Mouse (Mus musculus): ENCODE measurements around the gene Trappc2l. TPM values are rescaled to one million over a fixed set of nuclear protein-coding genes. Genes with fewer than 3 reads are reported as not detected.
A peak's percentile ranks its signal among the peaks of the same experiment; 100 is the strongest.

Gene Trappc2l
- polyA plus RNA-seq, 1 experiment from 2014 or later: 45.8 TPM

DNA sequence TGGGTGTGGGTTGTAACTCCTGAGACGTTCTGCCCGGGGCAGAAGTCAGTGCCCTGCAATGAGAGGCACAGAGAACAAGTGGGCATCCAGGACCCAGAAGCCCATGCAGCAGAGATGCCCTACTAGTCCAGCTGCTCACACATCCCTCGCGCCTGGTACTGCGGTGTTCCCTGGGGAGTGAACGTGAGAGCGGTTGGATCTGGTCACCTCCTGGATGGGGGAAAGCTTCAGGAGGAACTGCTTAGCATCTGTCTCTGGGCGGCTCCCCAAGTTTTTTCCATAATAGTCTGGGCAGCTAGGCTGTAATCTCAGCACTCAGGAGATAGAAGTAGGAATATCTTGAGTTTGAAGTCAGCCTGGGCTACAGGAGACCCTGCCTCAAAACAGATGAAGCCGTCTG, 26.5 kb upstream of the Trappc2l start:
- WGBS: 69% methylated on average over 9 of the region's 9 CpGs
- H3K27me3 ChIP-seq (replicated peaks): no peaks in the 10 kb centered on the region
- H3K36me3 ChIP-seq: no peaks in the 10 kb centered on the region
- H3K4me1 ChIP-seq (replicated peaks): peaks cover 9% of the 10 kb centered on the region
- H3K9ac ChIP-seq: no peak overlapping the region
- H3K27ac ChIP-seq (ENCODE audit: poor library complexity, severe bottlenecking): no peak overlapping the region
- no peak for ATAC-seq (ENCODE audit: insufficient number of reproducible peaks, low FRiP score)
- H3K4me3 ChIP-seq: no peak overlapping the region
- no peak overlapping the region for H3K4me2 ChIP-seq
- no peaks in the 10 kb centered on the region for H3K9me3 ChIP-seq (replicated peaks)

DNA sequence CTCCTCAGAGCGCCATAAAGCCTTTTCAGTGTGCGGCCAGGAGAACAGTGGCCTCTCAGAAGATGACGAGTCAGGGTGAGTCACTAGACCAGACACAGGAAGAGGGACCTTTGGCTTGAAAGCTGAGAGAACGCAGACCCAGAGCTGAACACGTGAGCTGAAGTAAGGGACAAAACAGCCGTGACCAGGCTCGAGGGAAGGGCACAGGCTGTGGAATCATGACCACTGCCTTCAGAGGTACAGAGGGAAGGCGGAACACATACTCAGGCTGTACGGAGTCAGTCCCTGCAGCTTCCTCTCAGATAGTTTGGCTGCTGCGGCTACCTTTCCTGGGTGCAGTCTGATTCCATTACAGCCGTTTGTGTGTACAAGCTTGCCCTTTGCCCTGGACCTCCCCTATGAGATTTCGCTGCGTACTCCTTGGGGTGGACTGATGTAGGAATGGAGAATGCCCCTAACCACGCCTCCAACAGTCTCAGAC, 26.0 kb upstream of the Trappc2l start:
- no peak overlapping the region for H3K27ac ChIP-seq (ENCODE audit: poor library complexity, severe bottlenecking)
- 55% methylated on average over 14 of the region's 14 CpGs for WGBS
- H3K4me2 ChIP-seq: no peak overlapping the region
- no peak overlapping the region for H3K4me3 ChIP-seq
- H3K9me3 ChIP-seq (replicated peaks): no peaks in the 10 kb centered on the region
- ATAC-seq (ENCODE audit: insufficient number of reproducible peaks, low FRiP score): peak; percentile 20; the same call in 1 of the 2 replicates
- H3K4me1 ChIP-seq (replicated peaks): peaks cover 9% of the 10 kb centered on the region
- no peak overlapping the region; the same call in 1 of the 2 replicates for H3K9ac ChIP-seq
- no peaks in the 10 kb centered on the region for H3K36me3 ChIP-seq
- H3K27me3 ChIP-seq (replicated peaks): no peaks in the 10 kb centered on the region

DNA sequence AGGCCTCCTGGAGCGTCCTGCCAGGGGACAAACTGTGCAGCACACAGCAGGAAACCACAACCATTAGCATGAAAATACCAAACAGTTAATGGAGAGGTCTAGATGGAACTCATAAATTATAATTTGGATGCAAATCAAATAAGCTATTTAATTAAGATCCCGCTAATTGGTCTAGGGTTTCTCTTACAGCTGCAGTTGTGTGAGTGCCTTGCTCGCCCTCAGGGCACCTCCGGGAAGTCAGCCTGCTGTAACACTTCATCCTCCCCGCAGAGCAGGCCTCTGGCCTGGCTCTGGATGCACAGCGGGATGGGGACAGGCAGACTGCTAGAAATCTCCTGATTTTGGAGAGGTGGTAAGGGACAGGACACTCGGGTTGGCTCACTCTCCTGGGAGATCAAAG, 25.3 kb upstream of the Trappc2l start:
- peaks cover 9% of the 10 kb centered on the region for H3K4me1 ChIP-seq (replicated peaks)
- H3K4me2 ChIP-seq: no peak overlapping the region
- WGBS: 72% methylated on average over 7 of the region's 7 CpGs

DNA sequence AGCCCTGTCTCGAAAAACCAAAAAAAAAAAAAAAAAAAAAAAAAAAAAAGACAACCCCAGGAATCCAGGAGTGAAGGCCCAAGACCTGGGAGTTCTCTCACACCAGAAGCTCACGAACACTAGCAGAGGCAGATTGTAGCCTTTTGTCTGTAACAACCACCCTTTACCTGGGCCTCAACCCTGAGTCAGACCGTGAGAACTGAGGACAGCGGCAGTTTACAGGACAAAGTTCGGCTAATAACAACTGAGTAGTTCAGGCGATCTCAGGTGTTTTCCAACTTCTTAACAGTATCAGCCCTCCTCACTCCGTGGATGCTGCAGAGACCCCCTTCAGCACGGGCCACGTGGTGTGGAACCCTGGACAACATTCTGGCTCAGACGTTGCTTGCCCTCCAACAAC, 24.7 kb upstream of the Trappc2l start:
- H3K9me3 ChIP-seq (replicated peaks): no peaks in the 10 kb centered on the region
- H3K27me3 ChIP-seq (replicated peaks): no peaks in the 10 kb centered on the region
- WGBS: 80% methylated on average over 10 of the region's 10 CpGs
- H3K4me3 ChIP-seq: no peak overlapping the region
- ATAC-seq (ENCODE audit: insufficient number of reproducible peaks, low FRiP score): no peak
- no peak overlapping the region for H3K27ac ChIP-seq (ENCODE audit: poor library complexity, severe bottlenecking)
- no peak overlapping the region for H3K4me2 ChIP-seq
- no peak overlapping the region for H3K9ac ChIP-seq
- peaks cover 9% of the 10 kb centered on the region for H3K4me1 ChIP-seq (replicated peaks)
- no peaks in the 10 kb centered on the region for H3K36me3 ChIP-seq

More for the DNA sequence above, 25.3 kb upstream of the Trappc2l start:
- no peak overlapping the region for H3K9ac ChIP-seq
- H3K27me3 ChIP-seq (replicated peaks): no peaks in the 10 kb centered on the region
- H3K27ac ChIP-seq (ENCODE audit: poor library complexity, severe bottlenecking): no peak overlapping the region
- H3K9me3 ChIP-seq (replicated peaks): no peaks in the 10 kb centered on the region
- no peak for ATAC-seq (ENCODE audit: insufficient number of reproducible peaks, low FRiP score)
- no peak overlapping the region for H3K4me3 ChIP-seq
- H3K36me3 ChIP-seq: no peaks in the 10 kb centered on the region

- H3K9me3 ChIP-seq (replicated peaks): no peaks in the 10 kb centered on the region
- H3K27ac ChIP-seq (ENCODE audit: poor library complexity, severe bottlenecking): no peak overlapping the region
- no peak overlapping the region for H3K4me3 ChIP-seq
- ATAC-seq (ENCODE audit: insufficient number of reproducible peaks, low FRiP score): no peak
- no peak overlapping the region for H3K9ac ChIP-seq
- no peak overlapping the region for H3K4me2 ChIP-seq
- H3K36me3 ChIP-seq: no peaks in the 10 kb centered on the region
- WGBS: 43% methylated on average over 12 of the region's 12 CpGs
- H3K27me3 ChIP-seq (replicated peaks): no peaks in the 10 kb centered on the region
- H3K4me1 ChIP-seq (replicated peaks): peaks cover 11% of the 10 kb centered on the region
Observed at GRCm38 (mm10) chr8:122593240-122593639, 18.2 kb upstream of the Trappc2l start.

DNA sequence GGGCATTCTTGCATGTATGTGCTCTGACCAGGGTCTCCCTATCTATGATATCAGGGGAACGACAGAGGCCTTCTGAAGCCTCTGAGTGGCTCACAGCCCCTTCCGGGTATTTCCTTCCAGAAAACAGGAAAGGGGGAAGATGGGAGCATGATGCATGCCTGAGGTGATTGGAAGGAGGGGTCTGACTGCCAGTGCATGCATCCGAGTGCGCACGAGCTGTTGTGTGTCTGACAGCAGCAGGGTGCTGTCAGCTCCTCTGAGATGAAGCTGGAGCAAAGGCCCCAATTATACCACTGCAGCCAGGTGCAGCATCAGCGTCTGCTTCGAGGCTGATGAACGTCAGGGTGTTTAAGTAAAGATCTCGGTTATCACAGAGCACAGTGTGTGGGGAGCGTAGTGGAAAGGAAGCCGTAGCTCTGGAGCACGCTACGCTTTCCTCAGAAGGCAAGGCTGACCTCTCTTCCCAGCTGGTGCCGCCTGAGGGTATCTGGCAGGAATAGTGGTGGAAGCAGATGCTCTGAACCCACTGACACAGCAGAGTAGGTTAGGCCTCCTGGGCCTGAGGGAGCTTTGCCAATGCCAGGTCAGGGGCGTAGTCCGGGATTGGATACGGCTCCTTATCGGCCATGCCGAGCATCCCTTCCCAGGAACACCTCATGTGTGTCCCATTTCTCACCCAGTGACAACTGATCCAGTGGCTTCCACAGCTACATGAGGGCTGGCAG, 17.5 kb upstream of the Trappc2l start:
- ATAC-seq (ENCODE audit: insufficient number of reproducible peaks, low FRiP score): no peak
- 62% methylated on average over 19 of the region's 19 CpGs for WGBS
- no peak overlapping the region for H3K4me2 ChIP-seq
- H3K36me3 ChIP-seq: peaks cover 7% of the 10 kb centered on the region; the same call in 1 of the 2 replicates
- H3K4me3 ChIP-seq: no peak overlapping the region
- no peaks in the 10 kb centered on the region for H3K27me3 ChIP-seq (replicated peaks)
- no peaks in the 10 kb centered on the region for H3K9me3 ChIP-seq (replicated peaks)
- no peak overlapping the region for H3K27ac ChIP-seq (ENCODE audit: poor library complexity, severe bottlenecking)
- peaks cover 11% of the 10 kb centered on the region for H3K4me1 ChIP-seq (replicated peaks)
- H3K9ac ChIP-seq: no peak overlapping the region

DNA sequence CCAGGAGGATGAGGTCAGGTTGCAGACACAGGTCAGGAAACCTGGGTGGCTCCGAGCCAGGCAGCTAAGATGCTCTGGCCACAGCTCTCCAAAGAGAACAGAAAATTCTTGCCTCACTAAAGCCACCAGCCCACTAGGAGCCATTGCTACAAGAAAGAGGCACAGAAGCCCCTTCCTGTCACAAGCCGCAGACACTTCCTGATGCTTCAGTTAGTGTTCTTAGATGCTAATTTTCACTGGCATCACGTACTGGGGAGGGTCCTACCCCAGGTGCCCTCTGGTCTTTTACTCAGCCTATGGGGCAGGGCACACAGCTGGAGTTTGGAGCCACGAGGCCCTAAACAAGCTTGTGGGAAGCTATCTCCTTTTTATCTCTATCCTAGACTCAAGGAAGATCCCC, 15.4 kb upstream of the Trappc2l start:
- Histone ChIP-seq H3K27ac (ENCODE audit: poor library complexity, severe bottlenecking) (no peak overlapping the region), H3K4me2 (no peak overlapping the region), H3K36me3 (peaks cover 19% of the 10 kb centered on the region), H3K4me3 (no peak overlapping the region), H3K9ac (no peak overlapping the region), H3K27me3 (replicated peaks) (no peaks in the 10 kb centered on the region), H3K9me3 (replicated peaks) (no peaks in the 10 kb centered on the region), H3K4me1 (replicated peaks) (peaks cover 11% of the 10 kb centered on the region)
- ATAC-seq (ENCODE audit: insufficient number of reproducible peaks, low FRiP score): no peak
- 50% methylated on average over 4 of the region's 4 CpGs for WGBS

DNA sequence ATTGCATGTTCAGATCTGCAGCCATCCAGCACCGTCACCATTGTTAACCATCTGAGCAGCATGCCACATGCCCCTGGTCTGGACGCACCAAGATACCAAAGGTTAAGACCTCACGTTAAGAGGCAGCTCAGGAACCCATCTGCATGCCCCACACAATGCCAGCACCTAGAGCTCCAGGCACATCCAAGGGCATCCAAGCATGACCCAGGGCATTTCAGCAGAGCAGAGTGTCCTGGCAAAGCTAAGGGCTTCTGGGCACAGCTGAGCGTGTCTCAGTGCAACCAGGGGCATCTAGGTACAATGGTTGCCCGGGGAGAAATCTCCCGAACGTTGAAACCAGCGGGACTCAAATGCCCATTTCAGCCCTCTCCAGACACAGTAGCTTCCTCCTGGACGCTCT, 10.8 kb upstream of the Trappc2l start:
- H3K9ac ChIP-seq: no peak overlapping the region
- H3K4me3 ChIP-seq: no peak overlapping the region
- WGBS: 91% methylated on average over 9 of the region's 9 CpGs
- H3K27ac ChIP-seq (ENCODE audit: poor library complexity, severe bottlenecking): no peak overlapping the region
- no peak for ATAC-seq (ENCODE audit: insufficient number of reproducible peaks, low FRiP score)
- peaks cover 23% of the 10 kb centered on the region for H3K36me3 ChIP-seq
- H3K9me3 ChIP-seq (replicated peaks): no peaks in the 10 kb centered on the region
- H3K27me3 ChIP-seq (replicated peaks): no peaks in the 10 kb centered on the region
- H3K4me1 ChIP-seq (replicated peaks): peaks cover 10% of the 10 kb centered on the region; the same call in 1 of the 2 replicates
- H3K4me2 ChIP-seq: no peak overlapping the region

DNA sequence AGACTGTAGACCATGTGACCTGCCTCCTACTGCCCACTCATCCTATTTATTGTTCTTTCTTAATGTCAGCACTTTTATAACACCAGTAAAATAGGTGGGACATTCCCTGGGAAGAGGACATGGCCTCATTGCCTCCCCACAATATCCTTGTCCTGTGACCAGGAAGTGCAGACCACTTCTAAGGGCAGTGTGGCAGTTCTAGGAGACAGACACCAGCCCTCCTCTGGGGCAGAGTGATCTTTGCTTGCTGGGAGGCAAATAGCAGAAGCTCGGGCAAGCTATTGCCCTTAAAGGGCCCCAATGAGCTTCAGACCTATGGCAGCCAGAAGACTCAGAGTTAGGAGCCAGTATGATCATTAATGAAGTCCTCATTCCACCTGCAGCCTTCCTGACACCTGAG, 6.8 kb upstream of the Trappc2l start:
- no peaks in the 10 kb centered on the region for H3K27me3 ChIP-seq (replicated peaks)
- WGBS: 49% methylated on average over 1 of the region's 1 CpGs
- H3K4me3 ChIP-seq: no peak overlapping the region
- no peaks in the 10 kb centered on the region for H3K9me3 ChIP-seq (replicated peaks)
- peaks cover 14% of the 10 kb centered on the region for H3K36me3 ChIP-seq
- H3K9ac ChIP-seq: no peak overlapping the region
- peaks cover 10% of the 10 kb centered on the region; the same call in 1 of the 2 replicates for H3K4me1 ChIP-seq (replicated peaks)
- H3K27ac ChIP-seq (ENCODE audit: poor library complexity, severe bottlenecking): peak overlapping the region; percentile 54
- no peak overlapping the region for H3K4me2 ChIP-seq
- no peak for ATAC-seq (ENCODE audit: insufficient number of reproducible peaks, low FRiP score)

GRCm38 (mm10) chr8:122605367-122605766, 6.1 kb upstream of the Trappc2l start:
- peak overlapping the region; percentile 12; the same call in 1 of the 2 replicates for H3K4me2 ChIP-seq
- H3K4me3 ChIP-seq: no peak overlapping the region
- no peak overlapping the region for H3K9ac ChIP-seq
- peaks cover 11% of the 10 kb centered on the region for H3K4me1 ChIP-seq (replicated peaks)
- 50% methylated on average over 4 of the region's 4 CpGs for WGBS
- no peaks in the 10 kb centered on the region for H3K9me3 ChIP-seq (replicated peaks)
- peak overlapping the region; percentile 54; the same call in 1 of the 2 replicates for H3K27ac ChIP-seq (ENCODE audit: poor library complexity, severe bottlenecking)
- H3K36me3 ChIP-seq: peaks cover 9% of the 10 kb centered on the region
- no peaks in the 10 kb centered on the region for H3K27me3 ChIP-seq (replicated peaks)
- no peak for ATAC-seq (ENCODE audit: insufficient number of reproducible peaks, low FRiP score)

- H3K4me3 ChIP-seq: no peak overlapping the region
- H3K27ac ChIP-seq (ENCODE audit: poor library complexity, severe bottlenecking): no peak overlapping the region
- H3K27me3 ChIP-seq (replicated peaks): no peaks in the 10 kb centered on the region
- ATAC-seq (ENCODE audit: insufficient number of reproducible peaks, low FRiP score): no peak
- no peaks in the 10 kb centered on the region for H3K9me3 ChIP-seq (replicated peaks)
- no peak overlapping the region for H3K9ac ChIP-seq
- 0 out of 2 replicates have a peak, but pooled peaks cover 3% of the 10 kb centered on the region for H3K36me3 ChIP-seq
- WGBS: 87% methylated on average over 11 of the region's 12 CpGs
- H3K4me1 ChIP-seq (replicated peaks): peaks cover 18% of the 10 kb centered on the region
- no peak overlapping the region for H3K4me2 ChIP-seq
Observed at GRCm38 (mm10) chr8:122606810-122607209, 4.6 kb upstream of the Trappc2l start.
